Mouse (Mus musculus): Measurements from ENCODE around the gene Acadvl. TPM values are rescaled to one million over a fixed set of nuclear protein-coding genes. Genes with fewer than 3 reads are reported as not detected.
A peak's percentile ranks its signal among the peaks of the same experiment; 100 is the strongest.

Gene Acadvl
- polyA plus RNA-seq, 2 experiments = 40.6 to 84.1 TPM

GRCm38 (mm10) chr11:69996161-69997061, 18.8 kb downstream of the Acadvl start:
- no peak for DNase-seq (ENCODE audit: low read depth in 3 of 3, low spot score in 3 of 3)
- WGBS (ENCODE audit: insufficient replicate concordance) = under 1% methylated on average over 65 of the region's 66 CpGs
- peaks cover 40% of the 10 kb centered on the region for H3K36me3 ChIP-seq (replicated peaks; ENCODE audit: control insufficient read depth, insufficient read depth, low read depth)
- peak; percentile 11 for ATAC-seq (ENCODE audit: insufficient read depth)
- H3K4me1 ChIP-seq (replicated peaks; ENCODE audit: control insufficient read depth in 2 of 2, insufficient read depth in 2 of 2, low read length in 1 of 2) = peaks cover 21 to 29% of the 10 kb centered on the region in 2 experiments
- no peak for TF ChIP-seq EP300 (IDR thresholded peaks at IDR 0.05; ENCODE audit: low read depth)
- no peak for TF ChIP-seq CTCF (IDR thresholded peaks at IDR 0.05; ENCODE audit: low read depth)
- peak overlapping the region; percentile 100 for H3K9ac ChIP-seq (replicated peaks)
- peak overlapping the region; percentile 91 for H3K4me2 ChIP-seq (ENCODE audit: low read depth)
- no peaks in the 10 kb centered on the region for H3K27me3 ChIP-seq (ENCODE audit: control insufficient read depth, insufficient read depth, low read length)
- peak overlapping the region; percentile 95 for H3K27ac ChIP-seq
- no peaks in the 10 kb centered on the region for H3K9me3 ChIP-seq (ENCODE audit: control insufficient read depth, low read length)
- H3K4me3 ChIP-seq (ENCODE audit: insufficient read depth in 1 of 2, low read depth in 2 of 2, low read length in 2 of 2) = peak overlapping the region; percentile 90 to 97

GRCm38 (mm10) chr11:69995391-69995960, 19.7 kb downstream of the Acadvl start, which contains the start of gene Phf23:
TSS of gene Phf23 (plus strand) at chr11:69995777.
- Histone ChIP-seq H3K4me2 (ENCODE audit: low read depth) (peak within 1 kb of the TSS; percentile 91), H3K27ac (peak within 1 kb of the TSS; percentile 95), H3K4me3 (ENCODE audit: insufficient read depth in 1 of 2, low read depth in 2 of 2, low read length in 2 of 2) (peak within 1 kb of the TSS; percentile 90 to 97), H3K9ac (replicated peaks) (peak within 1 kb of the TSS; percentile 100), H3K9me3 (ENCODE audit: control insufficient read depth, low read length) (no peaks in the 10 kb centered on the region), H3K27me3 (ENCODE audit: control insufficient read depth, insufficient read depth, low read length) (no peaks in the 10 kb centered on the region), H3K36me3 (replicated peaks; ENCODE audit: control insufficient read depth, insufficient read depth, low read depth) (peaks cover 40% of the 10 kb centered on the region), H3K4me1 (replicated peaks; ENCODE audit: control insufficient read depth in 2 of 2, insufficient read depth in 2 of 2, low read length in 1 of 2) (peaks cover 17 to 27% of the 10 kb centered on the region in 2 experiments)
- DNase-seq (ENCODE audit: low read depth in 3 of 3, low spot score in 3 of 3) (peak; percentile 98 to 99 (median 98)), ATAC-seq (ENCODE audit: insufficient read depth) (peak; percentile 76)
- under 1% methylated on average over 36 of the region's 36 CpGs for WGBS (ENCODE audit: insufficient replicate concordance)
- TF ChIP-seq CTCF (IDR thresholded peaks at IDR 0.05; ENCODE audit: low read depth) (peak; percentile 80), EP300 (IDR thresholded peaks at IDR 0.05; ENCODE audit: low read depth) (no peak)

- DNase-seq (ENCODE audit: low read depth in 3 of 3, low spot score in 3 of 3) (no peak), ATAC-seq (ENCODE audit: insufficient read depth) (no peak)
- no peaks in the 10 kb centered on the region for H3K9me3 ChIP-seq (ENCODE audit: control insufficient read depth, low read length)
- no peak for TF ChIP-seq EP300 (IDR thresholded peaks at IDR 0.05; ENCODE audit: low read depth)
- TF ChIP-seq CTCF (IDR thresholded peaks at IDR 0.05; ENCODE audit: low read depth) = 0 out of 2 replicates have a peak, but pooled peaks have one; percentile 33
- H3K4me2 ChIP-seq (ENCODE audit: low read depth) = peak overlapping the region; percentile 91
- peaks cover 41% of the 10 kb centered on the region for H3K36me3 ChIP-seq (replicated peaks; ENCODE audit: control insufficient read depth, insufficient read depth, low read depth)
- H3K9ac ChIP-seq (replicated peaks) = no peak overlapping the region
- H3K27me3 ChIP-seq (ENCODE audit: control insufficient read depth, insufficient read depth, low read length) = no peaks in the 10 kb centered on the region
- WGBS (ENCODE audit: insufficient replicate concordance) = 79% methylated on average over 11 of the region's 11 CpGs
- H3K4me1 ChIP-seq (replicated peaks; ENCODE audit: control insufficient read depth in 2 of 2, insufficient read depth in 2 of 2, low read length in 1 of 2) = peaks cover 18 to 25% of the 10 kb centered on the region in 2 experiments
- peak overlapping the region in 1 of 2 experiments; percentile 97; a peak in 2 of 4 replicates for H3K4me3 ChIP-seq (ENCODE audit: insufficient read depth in 1 of 2, low read depth in 2 of 2, low read length in 2 of 2)
- H3K27ac ChIP-seq = peak overlapping the region; percentile 91
Measured at GRCm38 (mm10) chr11:69994401-69995090, 20.7 kb downstream of the Acadvl start.

GRCm38 (mm10) chr11:69992932-69993331, 22.3 kb downstream of the Acadvl start:
- Histone ChIP-seq H3K36me3 (replicated peaks; ENCODE audit: control insufficient read depth, insufficient read depth, low read depth) (peaks cover 38% of the 10 kb centered on the region), H3K27ac (no peak overlapping the region), H3K27me3 (ENCODE audit: control insufficient read depth, insufficient read depth, low read length) (no peaks in the 10 kb centered on the region), H3K9me3 (ENCODE audit: control insufficient read depth, low read length) (no peaks in the 10 kb centered on the region), H3K4me3 (ENCODE audit: insufficient read depth in 1 of 2, low read depth in 2 of 2, low read length in 2 of 2) (peak overlapping the region; percentile 44 to 66; a peak in 2 of 4 replicates), H3K4me2 (ENCODE audit: low read depth) (peak overlapping the region; percentile 85), H3K9ac (replicated peaks) (no peak overlapping the region), H3K4me1 (replicated peaks; ENCODE audit: control insufficient read depth in 2 of 2, insufficient read depth in 2 of 2, low read length in 1 of 2) (peaks cover 18 to 23% of the 10 kb centered on the region in 2 experiments)
- DNase-seq (ENCODE audit: low read depth in 3 of 3, low spot score in 3 of 3) (no peak), ATAC-seq (ENCODE audit: insufficient read depth) (no peak)
- no peak for TF ChIP-seq EP300 (IDR thresholded peaks at IDR 0.05; ENCODE audit: low read depth)
- TF ChIP-seq CTCF (IDR thresholded peaks at IDR 0.05; ENCODE audit: low read depth) = no peak
- WGBS (ENCODE audit: insufficient replicate concordance) = 87% methylated on average over 3 of the region's 3 CpGs
